Mouse (Mus musculus): ENCODE results near the gene 1110051M20Rik.

Gene 1110051M20Rik

GRCm38 (mm10) chr2:91457656-91458251, 13.2 kb upstream of the 1110051M20Rik start:
- DNase-seq: peak in 1 of 2 experiments; percentile 28

GRCm38 (mm10) chr2:91457259-91457655, 12.8 kb upstream of the 1110051M20Rik start, which contains the start of gene Lrp4:
Gene Lrp4, plus strand, starts transcription at chr2:91457511.
- peak; percentile 71 to 88 for DNase-seq

GRCm38 (mm10) chr2:91456491-91457100, 12.1 kb upstream of the 1110051M20Rik start:
- DNase-seq: no peak

GRCm38 (mm10) chr2:91455826-91456225, 11.3 kb upstream of the 1110051M20Rik start:
- no peak for DNase-seq

- no peak for DNase-seq
Measured at GRCm38 (mm10) chr2:91454434-91454833, 9.9 kb upstream of the 1110051M20Rik start.

- DNase-seq: no peak
Measured at GRCm38 (mm10) chr2:91453231-91454075, 8.9 kb upstream of the 1110051M20Rik start.

- DNase-seq: peak; percentile 30 to 47
Measured at GRCm38 (mm10) chr2:91452658-91453057, 8.2 kb upstream of the 1110051M20Rik start.

- peak; percentile 32 to 59 for DNase-seq
Measured at GRCm38 (mm10) chr2:91450316-91450715, 5.8 kb upstream of the 1110051M20Rik start.

GRCm38 (mm10) chr2:91449662-91450061, 5.2 kb upstream of the 1110051M20Rik start:
- DNase-seq: no peak

- no peak for DNase-seq
Measured at GRCm38 (mm10) chr2:91442241-91442640, 2.3 kb downstream of the 1110051M20Rik start.

GRCm38 (mm10) chr2:91441715-91442114, 2.8 kb downstream of the 1110051M20Rik start:
- no peak for DNase-seq

GRCm38 (mm10) chr2:91440686-91441085, 3.8 kb downstream of the 1110051M20Rik start:
- no peak for DNase-seq

GRCm38 (mm10) chr2:91439876-91440275, 4.6 kb downstream of the 1110051M20Rik start:
- DNase-seq: no peak

GRCm38 (mm10) chr2:91439271-91439670, 5.2 kb downstream of the 1110051M20Rik start:
- DNase-seq: no peak

GRCm38 (mm10) chr2:91437116-91437815, 7.2 kb downstream of the 1110051M20Rik start:
- DNase-seq: no peak

GRCm38 (mm10) chr2:91436713-91437112, 7.8 kb downstream of the 1110051M20Rik start:
- no peak for DNase-seq

GRCm38 (mm10) chr2:91430600-91430919, 13.9 kb downstream of the 1110051M20Rik start:
- no peak for DNase-seq

GRCm38 (mm10) chr2:91429915-91430599, 14.4 kb downstream of the 1110051M20Rik start:
- no peak for DNase-seq

GRCm38 (mm10) chr2:91429146-91429545, 15.4 kb downstream of the 1110051M20Rik start:
- DNase-seq: no peak

- no peak for DNase-seq
Measured at GRCm38 (mm10) chr2:91426321-91426720, 18.2 kb downstream of the 1110051M20Rik start.

- no peak for DNase-seq
Measured at GRCm38 (mm10) chr2:91424061-91424720, 20.3 kb downstream of the 1110051M20Rik start.

- no peak for DNase-seq
Measured at GRCm38 (mm10) chr2:91421641-91422040, 22.9 kb downstream of the 1110051M20Rik start.
